Mouse (Mus musculus): ENCODE measurements around the gene Cwc25.

The Cwc25 gene

GRCm38 (mm10) chr11:97700003-97700745 lies 66.2 kb downstream of the Cwc25 start, which contains the start of gene Pcgf2:
TSS of gene Pcgf2 (minus strand) at chr11:97700497.
- DNase-seq (ENCODE audit: low spot score in 2 of 2) = peak in 1 of 2 experiments; percentile 58

GRCm38 (mm10) chr11:97699626-97700002 lies 66.7 kb downstream of the Cwc25 start:
- DNase-seq (ENCODE audit: low spot score in 2 of 2) = no peak

- DNase-seq (ENCODE audit: low spot score in 2 of 2) = no peak
These were observed 67.4 kb downstream of the Cwc25 start for GRCm38 (mm10) chr11:97698741-97699611.

GRCm38 (mm10) chr11:97697891-97698529 lies 68.3 kb downstream of the Cwc25 start:
- no peak for DNase-seq (ENCODE audit: low spot score in 2 of 2)

- no peak for DNase-seq (ENCODE audit: low spot score in 2 of 2)
These were observed 69.0 kb downstream of the Cwc25 start for GRCm38 (mm10) chr11:97697199-97697890.

GRCm38 (mm10) chr11:97696669-97697068 lies 69.7 kb downstream of the Cwc25 start:
- no peak for DNase-seq (ENCODE audit: low spot score in 2 of 2)

- no peak for DNase-seq (ENCODE audit: low spot score in 2 of 2)
These were observed 70.5 kb downstream of the Cwc25 start for GRCm38 (mm10) chr11:97695712-97696401.
